Mouse (Mus musculus) liver, postnatal 0 days (tissue): ENCODE data around the gene Gnptab.

Source experiments
- CTCF ChIP-seq: sonication (generic); IDR thresholded peaks from 2 replicates; pipeline ENCODE4 v1.5.1; 2016; ENCODE audit warnings: antibody characterized with exemption, low read depth
- EP300 ChIP-seq: IDR thresholded peaks from 2 replicates; pipeline ENCODE4 v1.6.1; 2016; ENCODE audit warnings: antibody characterized with exemption, low read depth, mild to moderate bottlenecking

GRCm38 (mm10) chr10:88362218-88362617, 16.7 kb upstream of the Gnptab start:
- TF ChIP-seq CTCF (no peak), EP300 (no peak)
